Mouse (Mus musculus) G1E (cell line): Measurements from ENCODE around the gene Cc2d1a. TPM values are rescaled to one million over a fixed set of nuclear protein-coding genes. Genes with fewer than 3 reads are reported as not detected.

Source experiments
- ATAC-seq: 2 replicates; pipeline ENCODE4 v1.8.0; 2016; ENCODE audit warnings: mild to moderate bottlenecking; ENCODE audit not compliant: insufficient number of reproducible peaks, poor library complexity, low FRiP score, severe bottlenecking; ENCODE audit errors: extremely low read depth
- DNase-seq: peaks from one replicate; pipeline ENCODE4 v3.0.0; 2012; ENCODE audit warnings: low spot score
- H3K27me3 ChIP-seq: 2 replicates; pipeline ENCODE4 v1.6.1; 2012; ENCODE audit warnings: mild to moderate bottlenecking, low read length, inconsistent platforms; ENCODE audit not compliant: insufficient read depth
- H3K36me3 ChIP-seq: replicated peaks from 2 replicates; pipeline ENCODE3; 2012; ENCODE audit warnings: mild to moderate bottlenecking, inconsistent platforms
- H3K4me1 ChIP-seq: 2 replicates; pipeline ENCODE4 v1.6.1; 2012; ENCODE audit warnings: low read depth, low read length, inconsistent platforms, mixed read lengths; ENCODE audit not compliant: insufficient read depth
- H3K4me3 ChIP-seq: 2 replicates; pipeline ENCODE4 v1.5.1; 2012; ENCODE audit warnings: low read depth, mild to moderate bottlenecking, inconsistent platforms, low read length, moderate library complexity, mixed read lengths
- H3K9me3 ChIP-seq: replicated peaks from 2 replicates; pipeline ENCODE4 v1.6.1; 2012; ENCODE audit warnings: inconsistent platforms
- CTCF ChIP-seq: IDR thresholded peaks from 2 replicates; pipeline ENCODE4 v1.5.1; 2012; ENCODE audit warnings: low read depth, low read length, inconsistent platforms, mixed read lengths
- GATA1 ChIP-seq: IDR thresholded peaks from 2 replicates; pipeline ENCODE4 v1.6.1; 2012; ENCODE audit warnings: borderline replicate concordance, low read length, inconsistent platforms, mixed read lengths
- GATA2 ChIP-seq: IDR thresholded peaks from 2 replicates; pipeline ENCODE4 v1.6.1; 2012; ENCODE audit warnings: low read depth, low read length, inconsistent platforms, borderline replicate concordance
- POLR2AphosphoS5 ChIP-seq: IDR thresholded peaks from 2 replicates; pipeline ENCODE4 v1.6.1; 2012; ENCODE audit warnings: low read depth, low read length, inconsistent platforms; ENCODE audit not compliant: insufficient replicate concordance
- TAL1 ChIP-seq: conservative IDR thresholded peaks from 2 replicates; pipeline ENCODE4 v1.6.1; 2012; ENCODE audit warnings: low read depth, low read length, inconsistent platforms, mixed read lengths
- polyA plus RNA-seq: library from polyadenylated mRNA; stranded (reverse); fragments of >175 nt; gene quantifications from 2 replicates; pipeline ENCODE4 v1.2.3, GENCODE M21; 2012
- total RNA-seq, 2 experiments: library from RNA; stranded (forward) in 1 of 2; stranded (reverse) in 1 of 2; fragments of 200-1000 nt in 1 of 2; fragments of >200 nt in 1 of 2; fragmentation: Nextera tagmentation in 1 of 2; gene quantifications; 2 replicates each; pipeline ENCODE4 v1.2.3; 2014 to 2017

The Cc2d1a gene
- total and polyA plus RNA-seq, 3 experiments, result 5.1 to 21.3 (median 9.6) TPM

GRCm38 (mm10) chr8:84178592-84178991, 30.9 kb upstream of the Cc2d1a start:
- Histone ChIP-seq H3K4me1 (peaks cover 10% of the 10 kb centered on the region), H3K27me3 (peaks cover 42% of the 10 kb centered on the region), H3K36me3 (no peaks in the 10 kb centered on the region), H3K4me3 (no peak overlapping the region), H3K9me3 (no peaks in the 10 kb centered on the region)
- ATAC-seq (no peak), DNase-seq (no peak)
- TF ChIP-seq GATA1, result no peak
- no peak for TF ChIP-seq CTCF
- no peak for TF ChIP-seq POLR2AphosphoS5
- TF ChIP-seq GATA2, result no peak
- TF ChIP-seq TAL1, result no peak

DNA sequence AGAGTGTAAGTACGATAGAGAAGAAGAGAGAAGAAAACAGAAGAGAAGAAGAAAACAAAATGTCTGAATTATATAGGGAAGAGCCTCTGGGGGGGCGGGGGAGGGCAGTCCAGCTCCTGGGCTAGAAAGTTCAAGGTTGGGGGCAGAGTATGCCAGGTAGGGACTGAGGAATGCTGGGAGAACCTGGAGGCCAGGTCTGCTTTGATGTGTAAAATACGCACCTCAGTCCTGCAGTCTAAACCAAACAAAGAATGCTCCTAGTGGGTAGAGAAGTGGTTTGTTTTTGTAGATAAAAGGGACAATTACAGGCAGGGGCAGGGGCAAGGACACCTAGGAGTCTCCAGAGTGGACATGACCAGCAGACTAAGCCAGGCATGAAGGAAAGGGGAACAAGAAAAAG, 29.7 kb upstream of the Cc2d1a start:
- no peak for ATAC-seq
- TF ChIP-seq GATA2 (no peak), GATA1 (no peak), TAL1 (no peak), CTCF (no peak), POLR2AphosphoS5 (no peak)

GRCm38 (mm10) chr8:84176560-84176959, 28.8 kb upstream of the Cc2d1a start:
- no peak for DNase-seq
- Histone ChIP-seq H3K4me1 (peaks cover 10% of the 10 kb centered on the region), H3K36me3 (no peaks in the 10 kb centered on the region), H3K9me3 (no peaks in the 10 kb centered on the region), H3K4me3 (no peak overlapping the region), H3K27me3 (peaks cover 52% of the 10 kb centered on the region)
- no peak for ATAC-seq
- no peak for TF ChIP-seq GATA1
- TF ChIP-seq CTCF, result no peak
- no peak for TF ChIP-seq GATA2
- TF ChIP-seq TAL1, result no peak
- TF ChIP-seq POLR2AphosphoS5, result no peak

More for the DNA sequence above, 29.7 kb upstream of the Cc2d1a start:
- no peak overlapping the region for H3K4me3 ChIP-seq
- DNase-seq, result no peak
- no peaks in the 10 kb centered on the region for H3K36me3 ChIP-seq
- H3K4me1 ChIP-seq, result peaks cover 10% of the 10 kb centered on the region
- H3K27me3 ChIP-seq, result peaks cover 44% of the 10 kb centered on the region
- H3K9me3 ChIP-seq, result no peaks in the 10 kb centered on the region

- Histone ChIP-seq H3K9me3 (no peaks in the 10 kb centered on the region), H3K4me3 (no peak overlapping the region), H3K27me3 (peaks cover 43% of the 10 kb centered on the region), H3K4me1 (no peaks in the 10 kb centered on the region), H3K36me3 (no peaks in the 10 kb centered on the region)
- no peak for DNase-seq
- no peak for ATAC-seq
- TF ChIP-seq POLR2AphosphoS5, result no peak
- no peak for TF ChIP-seq TAL1
- TF ChIP-seq GATA1, result no peak
- TF ChIP-seq CTCF, result no peak
- no peak for TF ChIP-seq GATA2
These were observed 26.1 kb upstream of the Cc2d1a start for GRCm38 (mm10) chr8:84173861-84174260.

GRCm38 (mm10) chr8:84170096-84170495, 22.4 kb upstream of the Cc2d1a start:
- Histone ChIP-seq H3K4me1 (no peaks in the 10 kb centered on the region), H3K4me3 (no peak overlapping the region)

GRCm38 (mm10) chr8:84167696-84168095, 20.0 kb upstream of the Cc2d1a start:
- no peak for ATAC-seq
- Histone ChIP-seq H3K9me3 (no peaks in the 10 kb centered on the region), H3K4me1 (no peaks in the 10 kb centered on the region), H3K36me3 (no peaks in the 10 kb centered on the region), H3K27me3 (peaks cover 31% of the 10 kb centered on the region), H3K4me3 (no peak overlapping the region)
- TF ChIP-seq CTCF (no peak), GATA1 (no peak), TAL1 (no peak), POLR2AphosphoS5 (no peak), GATA2 (no peak)
- DNase-seq, result no peak

More at GRCm38 (mm10) chr8:84170096-84170495, 22.4 kb upstream of the Cc2d1a start:
- no peaks in the 10 kb centered on the region for H3K9me3 ChIP-seq
- DNase-seq (no peak), ATAC-seq (no peak)
- no peaks in the 10 kb centered on the region for H3K36me3 ChIP-seq
- no peak for TF ChIP-seq GATA2
- no peak for TF ChIP-seq POLR2AphosphoS5
- TF ChIP-seq GATA1, result no peak
- TF ChIP-seq TAL1, result no peak
- no peak for TF ChIP-seq CTCF
- peaks cover 43% of the 10 kb centered on the region for H3K27me3 ChIP-seq

DNA sequence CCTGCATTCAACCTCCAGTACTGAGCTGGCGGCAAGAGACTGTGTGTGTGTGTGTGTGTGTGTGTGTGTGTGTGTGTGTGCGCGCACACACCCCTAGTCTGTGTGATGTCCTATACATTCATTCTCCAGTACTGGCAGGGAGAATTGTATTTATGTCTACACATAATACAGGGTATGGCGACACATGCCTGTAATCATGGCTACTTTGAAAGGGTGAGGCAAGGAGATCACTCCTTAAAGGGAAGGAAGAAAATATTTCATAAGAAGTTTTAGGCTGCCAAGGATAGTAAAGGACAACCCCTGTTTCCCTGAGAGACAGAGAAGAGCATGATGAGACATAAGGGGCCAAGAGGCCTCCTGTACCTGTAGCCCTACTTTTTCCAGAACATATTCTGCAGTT, 9.9 kb upstream of the Cc2d1a start:
- DNase-seq, result no peak
- Histone ChIP-seq H3K4me3 (no peak overlapping the region), H3K4me1 (no peaks in the 10 kb centered on the region), H3K9me3 (no peaks in the 10 kb centered on the region), H3K27me3 (peaks cover 38% of the 10 kb centered on the region), H3K36me3 (no peaks in the 10 kb centered on the region)
- no peak for TF ChIP-seq GATA1
- no peak for TF ChIP-seq CTCF
- no peak for TF ChIP-seq POLR2AphosphoS5
- ATAC-seq, result no peak
